Comparison of ENCODE assay signal across 34 mouse cellular contexts in genomic region chr5:149166011-149166410, GRCm38 (mm10).
"Had no signal": no experiment of that assay in that cellular context is flagged by ENCODE, and none has a peak within 500 bp of the region (broad histone marks: within the 10 kb centered on the region; RNA-seq: fewer than 3 reads in every experiment).

No protein-coding gene starts in this region.

- H3K4me3 ChIP-seq: heart, embryonic 12.5 days; heart, embryonic 13.5 days; heart, embryonic 15.5 days; hindbrain, embryonic 10.5 days; hindbrain, embryonic 12.5 days; hindbrain, embryonic 13.5 days; hindbrain, embryonic 15.5 days; intestine, embryonic 15.5 days; kidney, embryonic 15.5 days; layer of hippocampus, adult 2 months; left cerebral cortex, adult 2 months had no signal

- H3K36me3 ChIP-seq: heart, embryonic 12.5 days; heart, embryonic 13.5 days; heart, embryonic 15.5 days; hindbrain, embryonic 10.5 days; hindbrain, embryonic 12.5 days; hindbrain, embryonic 13.5 days; hindbrain, embryonic 15.5 days; intestine, embryonic 15.5 days; kidney, embryonic 15.5 days had no signal

- H3K4me1 ChIP-seq: heart, embryonic 13.5 days; heart, embryonic 15.5 days; hindbrain, embryonic 13.5 days; hindbrain, embryonic 15.5 days; intestine, embryonic 15.5 days had no signal

- H3K9ac ChIP-seq: heart, embryonic 12.5 days; heart, embryonic 13.5 days; heart, embryonic 15.5 days; hindbrain, embryonic 12.5 days; hindbrain, embryonic 13.5 days; hindbrain, embryonic 14.5 days; hindbrain, embryonic 15.5 days; intestine, embryonic 15.5 days; kidney, embryonic 15.5 days had no signal

- H3K27ac ChIP-seq: heart, embryonic 15.5 days; hindbrain, embryonic 12.5 days; hindbrain, embryonic 13.5 days; hindbrain, embryonic 14.5 days; hindbrain, embryonic 15.5 days; hindbrain, postnatal 0 days; intestine, embryonic 15.5 days; kidney, embryonic 15.5 days; kidney, postnatal 0 days; layer of hippocampus, adult 2 months; left cerebral cortex, adult 2 months had no signal

- DNase-seq: heart, postnatal 10 days; heart, postnatal 14 days; heart, postnatal 36 days; heart, postnatal 4 days; kidney, adult 11 months; kidney, adult 18-20 months; kidney, adult 2 months; kidney, adult 8-10 months; kidney, adult 9 months; kidney, postnatal 10 days; kidney, postnatal 14 days; kidney, postnatal 25 days; kidney, postnatal 36 days; kidney, postnatal 4 days; layer of hippocampus, adult 9-11 months; layer of hippocampus, postnatal 36 days had no signal

- H3K9me3 ChIP-seq: heart, embryonic 12.5 days; heart, embryonic 13.5 days; heart, embryonic 15.5 days; hindbrain, embryonic 10.5 days; hindbrain, embryonic 12.5 days; hindbrain, embryonic 13.5 days; hindbrain, embryonic 15.5 days; intestine, embryonic 15.5 days; kidney, embryonic 15.5 days had no signal

- H3K4me2 ChIP-seq: heart, embryonic 12.5 days; heart, embryonic 13.5 days; heart, embryonic 15.5 days; hindbrain, embryonic 12.5 days; hindbrain, embryonic 13.5 days; hindbrain, embryonic 14.5 days; hindbrain, embryonic 15.5 days; intestine, embryonic 15.5 days; kidney, embryonic 15.5 days had no signal

- ATAC-seq: hindbrain, embryonic 16.5 days; hindbrain, postnatal 0 days; inflammation-experienced regulatory T-cells, adult 6 months; intestine, embryonic 15.5 days; intestine, embryonic 16.5 days; intestine, postnatal 0 days had no signal

- H3K27me3 ChIP-seq: heart, embryonic 12.5 days; heart, embryonic 13.5 days; heart, embryonic 15.5 days; hindbrain, embryonic 12.5 days; hindbrain, embryonic 13.5 days; hindbrain, embryonic 15.5 days; intestine, embryonic 15.5 days; kidney, embryonic 15.5 days had no signal
